Mouse (Mus musculus): Measurements from ENCODE around the gene Gpd1.
"Not testable (repeated sequence)": the region's sequence is repeated elsewhere in the genome, so short reads cannot be mapped to it uniquely, and the experiment has no call there.

The Gpd1 gene

DNA sequence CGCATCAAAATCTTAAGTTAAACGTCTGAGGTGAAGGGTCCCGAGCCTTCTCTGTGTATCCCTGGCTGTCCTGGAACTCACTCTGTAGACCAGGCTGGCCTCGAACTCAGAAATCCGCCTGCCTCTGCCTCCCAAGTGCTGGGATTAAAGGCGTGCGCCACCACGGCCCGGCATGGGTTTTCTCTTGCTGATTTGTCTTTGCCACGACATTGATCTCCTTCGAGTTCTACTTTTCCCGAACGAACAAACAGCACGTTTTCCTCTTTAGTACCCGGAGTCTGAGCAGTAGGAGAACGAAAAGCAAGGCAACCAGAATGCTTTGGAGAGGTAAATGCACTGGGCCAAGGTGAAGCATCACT lies 15.7 kb upstream of the Gpd1 start:
- not testable (repeated sequence) for DNase-seq (ENCODE audit: low read depth, low spot score)

DNA sequence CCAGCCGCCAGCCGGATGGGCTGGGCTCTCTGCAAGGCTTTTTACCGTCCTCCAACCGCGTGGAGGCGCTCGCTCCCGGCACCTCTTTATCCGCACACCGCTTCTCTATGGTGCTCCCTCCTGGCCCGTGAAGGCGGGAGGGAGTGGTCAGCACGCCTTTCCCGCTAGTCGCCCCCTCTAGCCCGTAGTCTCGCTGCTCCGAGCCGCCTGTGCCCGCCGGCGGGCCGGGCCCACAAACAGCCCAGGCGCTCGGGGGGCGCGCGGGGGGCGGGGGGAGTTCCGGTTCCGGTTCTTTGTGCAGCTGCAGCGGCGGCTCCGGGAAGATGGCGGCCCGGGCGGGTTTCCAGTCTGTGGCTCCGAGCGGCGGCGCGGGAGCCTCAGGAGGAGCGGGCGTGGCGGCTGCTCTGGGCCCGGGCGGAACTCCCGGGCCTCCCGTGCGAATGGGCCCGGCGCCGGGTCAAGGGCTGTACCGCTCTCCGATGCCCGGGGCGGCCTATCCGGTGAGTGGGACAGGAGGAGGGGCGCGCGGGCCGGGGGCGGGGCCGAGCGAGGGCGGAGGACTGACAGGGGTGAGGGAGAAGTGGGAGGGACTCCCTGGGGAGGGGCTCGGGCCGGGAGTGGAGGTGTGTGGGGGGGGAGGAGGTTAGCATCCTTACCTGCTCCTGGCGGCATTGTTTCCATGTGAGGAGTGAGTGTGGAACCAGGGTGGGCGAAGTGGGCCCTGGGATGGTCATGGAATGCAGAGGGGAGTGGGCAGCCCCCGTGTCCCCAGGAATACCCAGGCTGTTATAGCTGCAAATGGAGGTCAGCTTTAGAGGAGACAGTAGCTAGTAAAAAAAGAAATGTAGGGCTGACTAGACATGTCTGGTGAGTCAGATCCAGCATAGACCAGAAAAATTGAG lies 15.1 kb upstream of the Gpd1 start, which contains the start of gene Smarcd1:
Smarcd1 (plus strand) TSS at position 131 of the 902 bp plus-strand sequence.
- peak; percentile 88 for DNase-seq (ENCODE audit: low read depth, low spot score)

DNA sequence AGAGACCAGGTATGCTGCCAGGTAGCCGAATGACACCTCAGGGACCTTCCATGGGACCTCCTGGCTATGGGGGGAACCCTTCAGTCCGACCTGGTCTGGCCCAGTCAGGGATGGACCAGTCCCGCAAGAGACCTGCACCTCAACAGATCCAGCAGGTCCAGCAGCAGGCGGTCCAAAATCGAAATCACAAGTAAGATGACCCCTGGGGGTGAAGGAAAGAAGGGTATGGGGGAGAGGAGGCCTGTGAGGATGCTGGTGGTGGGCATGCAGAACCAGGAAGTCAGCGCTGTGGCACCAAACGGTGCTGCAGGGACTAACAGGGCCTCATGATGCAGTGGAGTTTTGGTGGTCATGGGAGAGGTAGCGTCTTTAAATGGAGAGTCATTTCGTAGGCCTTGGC lies 14.2 kb upstream of the Gpd1 start:
- no peak for DNase-seq (ENCODE audit: low read depth, low spot score)

DNA sequence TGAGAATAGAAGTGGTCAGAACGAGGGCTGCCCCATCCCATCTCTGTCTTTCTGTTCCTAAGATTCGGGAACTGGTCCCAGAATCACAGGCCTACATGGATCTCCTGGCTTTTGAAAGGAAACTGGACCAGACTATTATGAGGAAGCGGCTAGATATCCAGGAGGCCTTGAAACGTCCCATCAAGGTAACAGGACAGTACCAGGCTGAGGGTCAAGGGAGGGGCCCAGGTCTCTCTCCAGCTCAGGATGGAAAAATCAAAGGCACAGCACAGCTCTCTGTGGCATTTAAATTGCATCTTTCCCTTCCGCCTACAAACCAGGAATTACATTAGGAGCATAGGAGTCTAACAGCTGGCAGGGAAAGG lies 13.7 kb upstream of the Gpd1 start:
- DNase-seq (ENCODE audit: low read depth, low spot score) = no peak

DNA sequence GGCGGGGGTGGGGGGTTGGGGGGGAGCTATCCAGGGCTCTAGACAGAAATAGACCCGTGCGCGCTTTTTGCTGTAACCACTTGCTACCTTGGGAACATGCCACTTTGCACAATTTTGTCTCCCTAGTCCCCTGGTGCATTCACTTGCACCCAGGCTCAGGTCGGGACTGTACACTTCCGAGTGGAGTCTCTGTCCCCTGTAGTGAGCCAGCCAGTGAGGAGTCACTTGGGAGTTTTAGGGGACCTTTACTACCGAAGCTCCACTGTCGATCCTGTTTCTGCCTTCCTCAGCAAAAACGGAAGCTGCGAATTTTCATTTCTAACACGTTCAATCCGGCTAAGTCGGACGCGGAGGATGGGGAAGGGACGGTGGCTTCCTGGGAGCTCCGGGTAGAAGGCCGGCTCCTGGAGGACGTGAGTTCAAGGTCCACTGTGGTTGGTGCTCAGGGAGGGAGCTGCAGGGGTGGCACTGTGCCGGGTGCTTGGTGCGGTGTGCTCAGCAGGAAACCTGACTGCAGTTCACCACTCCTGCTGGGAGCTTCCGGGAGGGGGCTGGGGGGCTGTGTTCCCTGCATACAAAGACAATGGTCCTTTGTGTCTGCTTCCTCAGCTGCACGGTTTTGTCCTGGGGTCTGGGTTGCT lies 13.2 kb upstream of the Gpd1 start:
- no peak for DNase-seq (ENCODE audit: low read depth, low spot score)

DNA sequence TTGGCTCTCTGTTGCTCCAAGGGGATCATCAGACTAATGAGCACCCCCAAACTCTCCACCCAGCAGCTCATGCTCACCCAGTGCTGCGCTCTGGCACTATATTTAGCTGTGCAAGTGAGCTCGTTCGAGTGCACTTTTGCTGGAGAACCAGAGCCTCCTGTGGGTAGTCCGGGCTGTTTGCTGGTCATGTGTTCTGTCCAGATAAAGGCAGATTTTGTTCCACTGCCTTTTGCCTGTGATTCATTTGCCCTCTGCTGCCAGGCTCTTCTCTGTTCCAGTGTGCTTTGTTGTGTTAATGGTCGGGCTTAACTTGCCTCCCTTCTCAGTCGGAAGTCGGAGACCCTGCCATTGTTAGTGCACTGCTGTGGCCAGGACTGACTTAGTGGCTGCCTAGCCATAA lies 12.4 kb upstream of the Gpd1 start:
- DNase-seq (ENCODE audit: low read depth, low spot score) = no peak

DNA sequence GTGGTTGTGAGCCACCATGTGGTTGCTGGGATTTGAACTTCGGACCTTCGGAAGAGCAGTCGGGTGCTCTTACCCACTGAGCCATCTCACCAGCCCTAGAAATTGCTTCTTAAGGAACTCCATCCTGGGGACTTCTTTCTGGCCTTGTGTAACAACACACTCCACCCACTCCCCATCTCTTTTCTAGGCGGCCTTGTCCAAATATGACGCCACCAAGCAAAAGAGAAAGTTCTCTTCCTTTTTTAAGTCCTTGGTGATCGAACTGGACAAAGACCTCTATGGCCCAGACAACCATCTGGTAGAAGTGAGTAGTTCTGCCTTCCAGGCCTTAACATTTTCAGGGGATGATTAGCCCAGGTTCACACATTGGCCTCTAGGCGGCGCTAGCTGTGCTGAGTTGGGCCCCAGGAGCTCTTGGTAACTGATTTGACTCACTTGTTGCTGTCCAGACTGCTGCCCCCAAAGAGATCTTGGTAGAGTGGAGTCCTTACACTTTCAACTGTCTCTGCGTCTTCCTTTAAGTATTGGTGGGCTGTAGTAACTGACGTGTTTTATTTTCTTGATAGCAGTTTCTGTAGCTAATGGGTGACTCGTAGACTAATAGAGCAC lies 11.8 kb upstream of the Gpd1 start, which contains the start of gene Gm17349:
Gm17349 (minus strand) TSS at position 51 of the 609 bp plus-strand sequence.
- no peak for DNase-seq (ENCODE audit: low read depth, low spot score)

DNA sequence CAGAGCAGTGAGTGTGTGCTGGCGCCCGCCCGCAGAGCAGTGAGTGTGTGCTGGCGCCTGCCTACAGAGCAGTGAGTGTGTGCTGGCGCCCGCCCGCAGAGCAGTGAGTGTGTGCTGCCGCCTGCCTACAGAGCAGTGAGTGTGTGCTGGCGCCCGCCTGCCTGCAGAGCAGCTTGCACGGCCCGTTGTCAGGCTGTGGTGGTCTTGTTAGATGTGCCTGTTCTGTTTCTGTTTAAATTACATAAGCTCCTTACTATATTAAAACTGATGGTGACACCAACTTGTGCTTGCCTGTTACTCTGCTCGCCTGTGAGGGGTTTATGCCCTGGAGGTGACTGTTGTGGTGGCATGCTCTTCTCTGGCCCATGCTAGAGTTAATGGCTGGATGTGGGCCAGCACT lies 9.1 kb upstream of the Gpd1 start:
- no peak for DNase-seq (ENCODE audit: low read depth, low spot score)

DNA sequence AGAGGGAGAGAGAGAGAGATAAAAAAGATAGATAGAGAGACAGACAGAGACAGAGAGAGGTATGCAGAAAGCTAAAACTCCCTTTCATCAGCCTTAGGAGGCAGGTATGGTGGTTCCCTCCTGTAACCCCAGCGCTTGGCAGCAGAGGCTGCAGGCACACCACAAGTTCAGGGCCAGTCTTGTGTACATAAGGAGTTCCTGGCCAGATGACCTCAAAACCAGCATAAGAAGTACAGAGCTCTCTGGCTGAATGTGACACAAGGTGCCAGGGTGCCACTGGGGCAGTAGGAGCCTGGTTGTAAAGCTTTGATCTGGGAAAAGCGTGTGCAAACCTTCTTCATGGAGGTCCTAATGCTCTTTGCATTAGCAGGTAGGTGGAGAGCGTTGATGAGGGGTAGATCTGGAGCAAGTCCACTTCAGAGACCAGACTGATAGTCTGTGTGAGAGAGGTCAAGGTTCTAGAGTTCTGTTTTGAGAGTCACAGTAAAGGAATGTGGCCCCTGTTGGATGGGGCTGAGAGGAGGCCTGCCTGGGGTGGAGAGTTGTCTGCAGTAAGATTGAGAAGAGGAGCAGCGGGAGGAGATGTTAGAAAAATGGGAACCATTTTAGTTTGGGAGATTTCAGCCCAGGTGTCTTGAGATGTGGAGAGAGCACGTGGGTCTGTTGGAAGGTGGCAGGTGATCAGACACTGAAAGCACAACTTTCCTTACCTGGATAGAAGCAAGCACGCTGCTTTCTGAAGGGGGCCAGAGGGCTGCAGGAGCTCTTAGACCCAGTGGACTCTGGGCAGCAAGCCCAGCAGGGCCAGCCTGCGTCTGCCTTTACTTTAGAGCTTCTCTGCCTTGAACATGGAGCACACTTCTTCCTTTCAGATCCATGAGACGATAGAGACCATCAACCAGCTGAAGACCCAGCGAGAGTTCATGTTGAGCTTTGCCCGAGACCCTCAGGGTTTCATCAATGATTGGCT lies 6.8 kb upstream of the Gpd1 start:
- DNase-seq (ENCODE audit: low read depth, low spot score) = no peak

DNA sequence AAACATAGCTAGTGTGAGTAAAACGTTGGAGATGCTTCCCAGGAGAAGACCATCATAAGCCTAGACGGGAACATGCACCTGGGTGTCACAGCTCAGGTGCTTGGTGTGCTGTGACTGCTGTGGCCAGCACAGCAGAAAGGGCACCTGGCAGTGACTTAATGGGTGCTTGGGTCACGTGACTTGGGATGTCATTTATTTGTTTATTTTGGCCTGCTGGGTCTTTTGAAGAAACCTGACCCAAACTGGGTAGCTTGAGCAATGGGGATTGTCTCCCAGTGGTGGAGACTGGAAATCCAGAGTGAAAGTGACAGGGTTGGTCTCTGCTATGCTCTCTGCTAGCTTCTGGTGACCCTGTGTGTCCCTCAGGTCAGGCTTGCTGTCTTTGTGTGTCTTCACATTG lies 5.8 kb upstream of the Gpd1 start:
- DNase-seq (ENCODE audit: low read depth, low spot score) = no peak

DNA sequence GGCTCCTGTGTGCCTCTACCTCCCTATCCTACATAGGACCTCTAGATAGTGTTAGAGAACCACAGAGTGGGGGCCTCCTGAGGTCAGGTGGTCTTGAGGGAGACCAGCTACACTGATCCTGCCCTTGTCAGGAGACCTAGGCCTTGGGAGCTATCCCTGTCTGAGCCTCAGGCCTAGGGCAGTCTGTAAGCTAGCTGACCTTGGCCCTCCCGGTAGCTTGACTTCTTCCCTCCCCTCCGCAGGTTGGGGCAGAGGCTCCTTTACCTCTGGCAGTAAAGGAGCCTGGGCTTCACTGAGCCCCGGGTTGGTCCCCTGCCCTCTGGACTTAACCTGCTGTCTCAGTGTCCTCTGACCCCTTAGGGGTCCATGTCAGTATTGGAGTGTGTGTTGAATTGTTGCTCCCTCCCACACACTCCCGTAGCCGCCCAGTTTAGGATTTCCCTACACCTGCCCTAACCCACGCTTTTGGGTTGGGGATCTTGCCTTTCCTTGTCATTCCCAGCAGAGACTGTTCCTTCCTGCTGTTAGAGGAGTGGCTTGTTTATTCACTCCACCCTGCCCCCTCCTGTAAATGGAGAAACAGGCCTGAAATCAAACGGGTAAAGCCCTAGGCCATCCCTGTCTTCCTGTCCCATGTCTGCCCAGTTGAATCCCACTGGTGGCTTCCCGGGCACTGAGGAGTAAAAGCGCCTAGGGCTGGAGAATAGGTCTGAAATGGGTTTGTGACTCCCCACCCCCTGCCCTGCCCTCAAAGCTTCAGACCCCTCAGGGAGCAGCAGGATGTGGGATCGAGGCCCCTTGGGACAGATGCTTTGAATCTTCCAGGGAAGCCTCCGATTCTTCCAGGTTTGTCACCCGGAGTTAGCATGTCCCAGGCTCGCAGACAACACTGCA lies 4.4 kb upstream of the Gpd1 start:
- no peak for DNase-seq (ENCODE audit: low read depth, low spot score)

DNA sequence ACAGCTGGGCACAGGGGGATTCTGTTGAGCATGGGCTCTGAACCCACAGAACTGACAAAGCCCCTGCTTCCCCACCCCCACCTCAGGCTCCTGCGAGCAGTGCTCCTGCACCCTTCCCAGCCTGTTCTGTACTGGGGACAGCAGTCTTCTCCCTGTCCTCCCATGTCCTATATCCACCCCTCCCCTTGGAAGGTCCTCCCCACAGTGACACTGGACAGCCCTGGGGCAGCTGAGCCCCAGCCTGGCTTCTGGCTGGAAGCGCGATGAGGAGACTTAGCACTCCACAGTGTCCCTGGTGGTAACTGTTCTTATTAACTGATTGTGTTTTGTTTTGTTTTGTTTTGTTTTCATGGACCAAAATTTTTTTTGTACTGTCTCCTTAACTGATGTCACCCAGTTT lies 3.7 kb upstream of the Gpd1 start:
- DNase-seq (ENCODE audit: low read depth, low spot score) = no peak

DNA sequence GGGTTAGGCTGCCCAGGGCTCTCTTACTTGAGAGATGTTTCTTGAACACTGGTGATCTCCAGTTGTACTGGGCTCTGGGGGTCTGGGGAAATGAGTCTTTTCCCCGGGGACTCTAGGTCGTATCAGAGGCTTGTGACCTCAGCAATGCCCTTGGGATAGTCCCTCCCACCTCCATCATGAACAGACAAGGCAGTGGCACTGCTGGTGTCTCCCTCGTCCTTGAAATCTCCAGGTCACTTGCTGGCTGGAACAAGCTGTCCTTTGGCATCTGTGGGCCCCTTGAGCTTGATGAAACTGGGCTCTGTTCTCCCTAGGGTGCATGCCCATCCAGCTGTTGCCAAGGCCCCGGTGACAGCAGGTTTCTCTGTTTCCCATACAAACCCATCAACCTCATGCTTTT lies 3.1 kb upstream of the Gpd1 start:
- DNase-seq (ENCODE audit: low read depth, low spot score) = no peak

DNA sequence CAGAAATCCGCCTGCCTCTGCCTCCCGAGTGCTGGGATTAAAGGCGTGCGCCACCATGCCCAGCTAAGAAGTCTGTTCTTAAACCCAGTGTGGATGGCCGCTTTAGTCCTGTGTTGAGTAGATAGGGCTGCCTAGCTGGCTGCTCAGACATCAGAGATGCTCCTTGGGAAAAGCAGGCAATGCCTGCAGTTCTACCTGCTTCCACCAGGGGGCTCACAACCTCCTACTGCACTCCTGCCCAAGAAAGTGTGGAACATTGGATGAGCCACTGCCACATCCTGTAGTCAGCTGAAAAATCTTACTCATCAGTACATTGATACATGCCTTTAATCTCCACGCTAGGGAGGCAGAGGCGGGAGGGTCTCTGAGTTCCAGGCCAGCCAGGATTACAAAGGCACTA lies 2.5 kb upstream of the Gpd1 start:
- DNase-seq (ENCODE audit: low read depth, low spot score) = no peak

DNA sequence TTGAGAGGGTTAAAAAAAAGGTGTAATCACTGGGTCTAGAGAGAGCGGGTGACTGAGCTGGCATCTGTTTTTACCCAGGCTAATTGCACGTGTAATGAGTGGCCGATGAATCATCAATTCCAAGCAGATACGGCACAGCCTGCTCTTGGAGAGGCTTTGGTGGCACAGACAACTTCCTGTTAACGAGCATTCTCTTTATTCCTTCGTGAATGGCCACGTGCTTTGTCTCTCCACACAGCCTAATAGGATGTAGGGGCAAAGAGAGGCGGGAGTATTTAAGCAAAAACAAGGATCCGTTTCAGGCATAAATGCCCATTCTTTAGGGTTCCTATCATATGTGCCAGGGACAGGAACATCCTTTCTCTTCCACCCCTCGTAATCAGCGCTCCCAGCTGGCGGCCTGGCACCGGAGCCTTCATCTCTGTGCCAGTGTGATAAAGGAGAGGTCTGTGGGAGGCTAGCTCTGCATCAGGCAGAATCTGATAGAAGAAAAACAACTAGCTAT lies 1.9 kb upstream of the Gpd1 start:
- DNase-seq (ENCODE audit: low read depth, low spot score) = no peak

DNA sequence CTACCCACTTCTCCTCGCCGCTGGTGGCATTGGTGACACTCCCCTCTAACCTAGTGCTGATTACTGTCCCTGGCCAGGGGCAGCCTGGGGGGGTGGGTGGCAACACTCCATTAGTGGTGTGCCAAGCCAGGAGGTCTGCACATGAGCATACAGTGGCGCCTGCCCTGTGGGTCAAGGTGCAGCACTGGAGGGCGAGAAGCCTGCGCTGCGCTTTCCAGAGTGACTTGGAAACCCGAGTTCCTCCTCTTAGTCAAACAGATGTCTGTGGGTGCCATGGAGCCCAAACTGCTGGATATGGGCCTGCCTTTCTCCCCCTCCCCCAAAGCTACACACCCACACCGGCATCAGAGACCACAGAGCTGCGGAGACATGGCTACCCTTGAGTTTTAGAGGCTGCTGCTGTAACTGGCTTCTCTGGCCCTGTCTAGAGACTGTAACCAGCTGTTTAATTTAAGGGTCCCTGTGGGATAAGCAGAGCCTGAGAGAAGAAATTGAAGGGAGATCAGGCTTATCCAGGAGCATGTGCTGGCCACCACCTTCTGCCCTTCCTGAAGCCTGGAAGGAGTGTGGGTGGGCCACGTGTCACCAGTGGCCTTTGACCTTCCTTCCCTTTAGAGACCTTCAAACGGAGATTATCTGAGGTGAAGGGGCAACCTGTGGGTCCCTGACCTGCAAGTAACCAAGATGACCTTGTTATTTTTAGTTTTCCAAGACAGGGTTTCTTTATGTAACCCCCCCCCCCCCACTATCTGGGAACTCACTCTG lies 1.2 kb upstream of the Gpd1 start:
- no peak for DNase-seq (ENCODE audit: low read depth, low spot score)

DNA sequence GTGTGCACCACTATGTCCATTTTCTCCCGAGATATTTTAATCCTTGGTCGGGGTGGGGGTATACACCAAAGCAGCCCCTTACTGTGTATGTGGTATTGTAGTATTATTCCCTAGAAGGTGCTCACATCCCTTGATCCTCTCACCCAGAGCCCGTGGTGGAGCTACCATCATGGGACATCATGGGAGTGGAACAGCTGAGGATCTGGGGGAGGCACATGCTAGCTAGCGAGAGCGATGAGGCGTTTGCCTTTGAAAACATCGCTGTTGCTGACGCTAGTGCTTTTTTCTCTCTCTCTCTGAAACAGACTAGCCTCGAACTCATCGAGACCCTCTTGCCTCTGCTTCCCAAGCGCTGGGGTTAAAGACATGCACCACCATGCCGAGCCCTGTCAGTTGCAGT lies 501 bp upstream of the Gpd1 start:
- no peak for DNase-seq (ENCODE audit: low read depth, low spot score)

DNA sequence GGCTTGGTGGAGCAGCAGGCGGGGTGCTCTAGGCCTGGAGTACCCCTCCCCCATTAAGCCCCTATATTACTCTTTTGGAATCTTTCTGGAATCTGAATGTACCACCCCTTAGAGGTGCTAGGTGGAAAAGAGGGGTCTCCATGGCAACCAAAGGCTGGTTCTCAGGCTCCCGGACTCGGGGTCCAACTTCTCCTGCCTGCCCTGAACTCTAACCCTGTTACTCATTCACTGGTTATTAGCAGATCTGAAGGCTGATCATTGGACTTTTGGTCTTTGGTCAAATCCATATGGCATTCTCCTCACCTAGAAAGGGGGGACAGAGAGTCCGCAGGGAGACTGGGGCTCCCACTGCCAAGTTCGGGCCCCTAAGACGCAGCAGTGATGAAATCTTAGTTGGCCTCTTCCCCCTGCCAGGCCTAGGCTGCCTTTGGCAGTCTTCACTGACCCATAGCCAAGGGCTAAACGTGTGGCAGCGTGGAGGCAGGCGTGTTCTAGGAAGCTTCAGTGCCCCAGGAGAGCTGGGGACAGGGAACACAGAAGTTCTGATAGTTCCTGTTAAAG lies 1.2 kb downstream of the Gpd1 start:
- DNase-seq (ENCODE audit: low read depth, low spot score) = no peak

DNA sequence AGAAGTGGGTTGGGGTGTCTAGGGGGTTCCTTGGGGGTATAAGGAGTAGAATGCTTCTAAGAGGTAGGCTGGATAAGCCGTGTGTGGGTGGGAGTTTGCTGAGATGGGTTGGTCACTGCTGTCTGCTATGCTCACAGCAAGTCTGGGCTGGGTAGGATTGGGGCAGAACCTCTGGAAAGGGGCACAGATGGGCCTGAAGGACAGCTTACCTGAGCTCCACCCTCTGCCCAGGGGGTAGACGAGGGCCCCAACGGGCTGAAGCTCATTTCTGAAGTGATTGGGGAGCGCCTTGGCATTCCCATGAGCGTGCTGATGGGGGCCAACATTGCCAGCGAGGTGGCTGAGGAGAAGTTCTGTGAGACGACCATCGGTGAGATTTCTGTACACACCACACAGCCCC lies 2.5 kb downstream of the Gpd1 start:
- no peak for DNase-seq (ENCODE audit: low read depth, low spot score)

Measured in WW6 (cell line).